Mouse (Mus musculus): ENCODE data around the gene Prkag2. TPM values are rescaled to one million over a fixed set of nuclear protein-coding genes. Genes with fewer than 3 reads are reported as not detected.

The Prkag2 gene
- polyA plus RNA-seq, 1 experiment from 2014 or later: 40.3 TPM

DNA sequence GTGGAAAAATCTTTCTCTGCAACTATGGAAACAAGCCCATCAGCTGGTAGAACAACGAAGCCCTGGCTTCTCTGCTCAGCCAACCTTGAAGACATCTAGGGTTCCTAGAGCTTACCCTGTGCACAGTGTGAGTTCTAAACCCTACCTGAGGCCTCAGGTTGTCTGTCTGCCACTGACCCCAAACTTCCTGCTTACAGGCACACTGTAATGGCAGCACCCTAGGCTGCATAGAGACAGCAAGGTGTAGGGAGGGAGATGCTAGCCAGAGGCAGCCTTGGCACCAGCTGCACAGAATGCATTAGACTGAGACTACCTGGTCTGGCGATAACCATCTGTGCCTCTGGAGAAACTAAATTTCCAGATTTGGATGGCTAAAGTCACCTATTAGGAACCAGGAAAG is 61.6 kb downstream of the Prkag2 start:
- Histone ChIP-seq H3K4me3 (replicated peaks) (no peak overlapping the region), H3K4me2 (no peak overlapping the region), H3K36me3 (no peaks in the 10 kb centered on the region), H3K9me3 (replicated peaks) (no peaks in the 10 kb centered on the region), H3K27me3 (no peaks in the 10 kb centered on the region), H3K9ac (no peak overlapping the region), H3K27ac (0 out of 2 replicates have a peak overlapping the region, but pooled peaks have one; percentile 37), H3K4me1 (0 out of 2 replicates have a peak, but pooled peaks cover 8% of the 10 kb centered on the region)
- ATAC-seq (replicated peaks; ENCODE audit: low FRiP score): no peak
- 77% methylated on average over 2 of the region's 2 CpGs for WGBS

DNA sequence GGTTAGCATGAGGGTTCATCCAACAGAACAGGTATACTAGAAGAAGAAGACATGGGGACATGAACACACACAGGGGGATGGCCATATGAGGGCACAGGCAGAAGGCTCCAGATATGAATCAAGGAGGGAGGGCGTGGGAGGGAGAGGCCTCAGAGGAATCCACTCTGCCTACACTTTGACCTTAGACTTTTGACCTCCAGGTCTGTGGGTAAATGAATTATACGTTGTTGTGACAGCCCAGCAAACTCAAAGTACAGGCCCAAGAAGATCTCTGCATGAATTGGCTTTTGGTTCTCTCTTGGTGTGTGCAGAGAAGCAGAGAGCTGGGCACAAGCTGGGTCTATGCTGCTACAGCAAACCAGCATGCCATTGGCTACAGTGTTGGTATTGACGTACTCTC is 65.1 kb downstream of the Prkag2 start:
- Histone ChIP-seq H3K27me3 (no peaks in the 10 kb centered on the region), H3K4me3 (replicated peaks) (no peak overlapping the region), H3K36me3 (no peaks in the 10 kb centered on the region), H3K27ac (no peak overlapping the region), H3K4me2 (no peak overlapping the region), H3K4me1 (0 out of 2 replicates have a peak, but pooled peaks cover 8% of the 10 kb centered on the region), H3K9me3 (replicated peaks) (no peaks in the 10 kb centered on the region), H3K9ac (no peak overlapping the region)
- 76% methylated on average over 3 of the region's 3 CpGs for WGBS
- ATAC-seq (replicated peaks; ENCODE audit: low FRiP score): no peak

DNA sequence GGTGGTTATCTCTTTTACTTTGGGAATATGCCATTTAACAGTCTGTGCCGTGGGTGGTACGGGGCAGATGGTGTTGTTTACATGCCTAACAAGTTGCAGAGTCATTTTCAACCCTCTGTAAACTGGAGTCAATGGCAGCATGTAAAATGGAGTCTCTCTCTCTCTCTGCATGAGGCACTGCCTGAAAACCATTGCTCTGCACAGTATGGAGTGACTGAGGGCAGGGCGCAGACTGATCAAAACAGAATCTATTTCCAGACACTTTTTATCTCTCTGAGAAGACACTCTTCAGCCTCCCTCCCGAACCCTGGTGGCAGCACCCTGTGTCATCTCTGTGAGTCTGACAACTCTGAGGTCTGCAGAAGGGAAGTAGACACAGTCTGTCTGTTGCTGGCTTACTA is 69.0 kb downstream of the Prkag2 start:
- no peaks in the 10 kb centered on the region for H3K4me1 ChIP-seq
- no peak for ATAC-seq (replicated peaks; ENCODE audit: low FRiP score)
- H3K27ac ChIP-seq: no peak overlapping the region
- no peak overlapping the region for H3K9ac ChIP-seq
- no peak overlapping the region for H3K4me3 ChIP-seq (replicated peaks)
- H3K36me3 ChIP-seq: no peaks in the 10 kb centered on the region
- H3K9me3 ChIP-seq (replicated peaks): no peaks in the 10 kb centered on the region
- WGBS: 75% methylated on average over 4 of the region's 4 CpGs
- no peak overlapping the region for H3K4me2 ChIP-seq
- H3K27me3 ChIP-seq: no peaks in the 10 kb centered on the region

DNA sequence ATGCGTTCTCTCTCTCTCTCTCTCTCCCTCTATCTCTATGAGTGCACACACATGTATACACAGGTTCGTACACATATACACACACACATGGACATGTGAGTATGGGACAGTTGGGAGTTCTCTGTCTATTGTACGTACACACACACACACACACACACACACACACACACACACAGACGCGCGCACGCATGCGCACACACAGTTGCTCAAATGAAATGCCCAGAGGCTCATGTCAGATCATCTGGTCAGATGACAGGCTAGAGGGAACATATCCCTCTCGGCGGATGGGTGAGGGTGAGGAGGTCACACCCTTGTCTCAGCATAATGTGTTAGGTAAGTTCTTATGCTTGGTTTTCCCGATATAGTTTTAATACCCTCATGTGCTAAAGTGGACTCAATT is 69.4 kb downstream of the Prkag2 start:
- 86% methylated on average over 11 of the region's 11 CpGs for WGBS
- Histone ChIP-seq H3K9ac (no peak overlapping the region), H3K27ac (no peak overlapping the region), H3K36me3 (no peaks in the 10 kb centered on the region), H3K27me3 (no peaks in the 10 kb centered on the region), H3K4me1 (0 out of 2 replicates have a peak, but pooled peaks cover under 1% of the 10 kb centered on the region), H3K9me3 (replicated peaks) (no peaks in the 10 kb centered on the region), H3K4me2 (no peak overlapping the region), H3K4me3 (replicated peaks) (no peak overlapping the region)
- ATAC-seq (replicated peaks; ENCODE audit: low FRiP score): no peak

DNA sequence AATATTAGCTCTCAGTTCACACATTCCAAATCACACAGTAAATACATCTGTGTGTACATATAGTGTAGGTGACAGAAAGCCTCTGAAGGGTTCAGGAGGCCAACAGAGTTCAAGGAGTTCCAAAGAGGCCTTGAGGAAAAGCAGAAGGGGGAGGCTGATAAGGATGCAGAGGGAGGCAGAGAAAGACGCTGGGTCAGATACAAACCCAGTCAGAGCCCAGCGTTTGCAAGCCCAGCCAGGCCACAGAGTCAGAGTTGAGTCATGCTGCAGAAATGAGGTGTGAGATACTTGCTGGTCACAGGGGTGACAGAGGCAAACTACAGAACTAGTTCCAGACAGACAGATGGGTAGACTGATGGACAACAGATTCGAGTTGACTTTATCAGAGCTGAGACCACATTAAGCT is 70.2 kb downstream of the Prkag2 start:
- Histone ChIP-seq H3K4me1 (peaks cover 8% of the 10 kb centered on the region), H3K4me3 (replicated peaks) (no peak overlapping the region), H3K9me3 (replicated peaks) (no peaks in the 10 kb centered on the region), H3K27ac (no peak overlapping the region), H3K27me3 (no peaks in the 10 kb centered on the region), H3K36me3 (no peaks in the 10 kb centered on the region), H3K4me2 (no peak overlapping the region), H3K9ac (no peak overlapping the region)
- no peak for ATAC-seq (replicated peaks; ENCODE audit: low FRiP score)
- WGBS: 47% methylated on average over 3 of the region's 3 CpGs

DNA sequence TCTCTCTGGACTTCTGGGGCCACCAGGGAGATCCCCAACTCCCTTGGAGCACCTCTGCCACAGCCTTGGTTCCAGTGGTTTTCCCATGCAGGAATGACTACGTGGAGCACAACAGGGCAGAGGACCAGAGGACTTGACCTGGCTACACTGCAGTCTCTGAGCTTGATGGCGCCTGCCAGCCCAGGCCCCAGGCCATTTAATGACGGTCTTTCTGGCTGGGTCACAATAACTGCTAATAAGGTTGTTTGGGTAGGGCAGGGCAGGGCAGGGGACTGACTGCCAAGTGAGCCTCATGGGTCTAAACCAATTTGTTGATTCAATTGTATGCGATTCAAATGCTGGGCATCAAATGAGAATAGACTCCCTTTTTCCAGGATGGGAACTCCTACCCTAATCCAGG is 72.8 kb downstream of the Prkag2 start:
- Histone ChIP-seq H3K9me3 (replicated peaks) (no peaks in the 10 kb centered on the region), H3K27ac (no peak overlapping the region), H3K4me3 (replicated peaks) (no peak overlapping the region), H3K4me1 (peaks cover 8% of the 10 kb centered on the region), H3K9ac (no peak overlapping the region), H3K4me2 (no peak overlapping the region), H3K36me3 (no peaks in the 10 kb centered on the region), H3K27me3 (no peaks in the 10 kb centered on the region)
- no peak for ATAC-seq (replicated peaks; ENCODE audit: low FRiP score)
- WGBS: 73% methylated on average over 4 of the region's 4 CpGs

DNA sequence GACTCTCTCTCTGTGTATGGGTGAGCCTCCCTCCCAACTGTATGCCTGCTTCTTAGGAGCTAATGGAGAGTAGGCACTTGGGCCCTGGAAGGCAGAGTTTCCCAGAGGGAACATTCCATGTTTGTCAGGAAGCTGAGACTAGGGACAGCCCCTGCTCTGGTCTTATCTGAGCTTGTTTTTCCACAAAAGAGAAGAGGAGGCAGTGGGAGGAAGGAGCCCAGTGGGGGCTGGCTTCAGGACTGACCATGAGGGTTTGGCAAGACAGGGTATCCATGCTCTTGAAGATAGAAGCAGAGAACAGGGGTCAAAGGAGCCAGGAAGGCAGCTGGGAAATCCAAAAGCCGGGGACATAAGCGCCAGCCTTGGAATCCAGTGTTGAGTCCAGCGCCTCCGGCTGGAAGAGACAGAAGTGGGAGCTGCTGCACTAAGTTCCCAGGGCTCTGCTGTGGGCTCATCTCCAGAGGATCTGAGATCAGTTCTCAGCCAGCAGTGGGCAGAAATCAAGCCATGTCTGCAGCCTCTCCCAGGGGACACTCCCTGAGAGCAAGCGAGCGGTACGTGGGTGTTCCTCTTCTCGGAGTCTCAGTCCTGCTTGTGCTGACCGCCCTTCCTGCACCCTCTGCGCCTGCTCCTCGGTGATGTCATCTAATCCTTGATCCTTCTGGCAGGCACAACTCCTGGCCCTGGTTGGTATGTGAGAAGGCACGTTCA is 75.0 kb downstream of the Prkag2 start:
- WGBS: 54% methylated on average over 12 of the region's 12 CpGs
- ATAC-seq (replicated peaks; ENCODE audit: low FRiP score): peak; percentile 58; the same call in 1 of the 2 replicates
- Histone ChIP-seq H3K4me2 (no peak overlapping the region), H3K27ac (no peak overlapping the region), H3K27me3 (no peaks in the 10 kb centered on the region), H3K36me3 (no peaks in the 10 kb centered on the region; the same call in 1 of the 2 replicates), H3K9ac (no peak overlapping the region), H3K4me3 (replicated peaks) (no peak overlapping the region), H3K4me1 (peaks cover 8% of the 10 kb centered on the region), H3K9me3 (replicated peaks) (no peaks in the 10 kb centered on the region)

DNA sequence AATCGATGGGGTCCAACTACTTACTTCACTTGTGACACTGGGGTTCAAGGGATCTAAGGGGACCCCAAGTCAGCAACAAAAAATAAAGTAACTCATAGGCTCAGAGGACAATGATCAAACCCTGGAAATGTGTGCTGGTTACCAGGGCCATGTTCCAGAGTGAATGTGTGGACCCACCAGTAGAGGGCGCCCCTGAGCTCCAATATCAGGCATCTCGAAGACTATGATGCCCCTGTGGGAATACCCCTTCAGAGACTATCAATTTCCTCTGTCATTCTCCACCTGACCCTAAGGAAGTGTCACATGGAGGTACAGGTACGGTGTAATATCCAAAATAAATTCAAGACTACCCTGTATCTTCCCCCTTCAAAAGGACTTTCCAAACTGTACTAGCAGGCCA is 77.5 kb downstream of the Prkag2 start:
- no peak overlapping the region for H3K9ac ChIP-seq
- H3K4me1 ChIP-seq: peaks cover 8% of the 10 kb centered on the region
- H3K27ac ChIP-seq: no peak overlapping the region
- no peaks in the 10 kb centered on the region for H3K27me3 ChIP-seq
- H3K4me2 ChIP-seq: no peak overlapping the region
- H3K36me3 ChIP-seq: no peaks in the 10 kb centered on the region; the same call in 1 of the 2 replicates
- ATAC-seq (replicated peaks; ENCODE audit: low FRiP score): no peak
- no peaks in the 10 kb centered on the region for H3K9me3 ChIP-seq (replicated peaks)
- H3K4me3 ChIP-seq (replicated peaks): no peak overlapping the region
- 48% methylated on average over 4 of the region's 4 CpGs for whole genome bisulfite sequencing

DNA sequence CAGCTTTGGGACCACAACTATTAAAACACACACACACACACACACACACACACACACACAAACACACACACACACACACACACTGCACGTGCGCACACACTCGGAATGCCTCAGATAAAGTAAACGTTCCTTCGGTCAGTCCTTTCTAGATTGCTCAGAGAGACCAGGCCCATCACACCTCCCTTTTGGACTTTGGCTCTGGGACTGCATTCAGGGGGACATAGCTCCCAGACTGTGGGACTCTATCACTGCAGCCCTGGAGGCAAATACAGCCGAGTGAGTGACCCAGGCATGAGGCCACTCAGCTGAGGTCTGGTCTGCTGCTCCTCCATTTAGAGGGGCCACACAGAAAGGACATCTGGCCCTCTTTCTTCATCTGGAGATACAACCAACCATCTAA is 81.2 kb downstream of the Prkag2 start:
- 83% methylated on average over 6 of the region's 6 CpGs for WGBS

DNA sequence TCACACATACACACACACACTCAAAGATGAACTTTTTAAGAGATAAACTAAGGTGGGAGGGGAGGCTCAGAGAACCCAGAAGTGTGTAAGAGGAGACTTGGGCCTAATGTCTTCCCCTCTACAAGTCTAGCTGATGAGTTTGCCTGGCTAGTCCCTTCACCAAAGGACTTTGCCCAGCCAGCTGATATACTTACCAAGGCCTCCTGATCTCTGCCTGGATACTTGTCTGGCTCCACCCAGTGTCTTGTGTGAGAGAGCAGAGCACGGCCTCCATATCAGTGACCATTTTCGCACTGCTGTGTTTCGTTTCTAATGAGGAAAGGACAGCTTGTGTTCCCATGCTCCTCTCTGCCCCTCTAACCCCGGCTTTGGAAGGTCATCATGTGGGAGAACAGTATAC is 88.3 kb downstream of the Prkag2 start:
- WGBS: 80% methylated on average over 4 of the region's 4 CpGs
- Histone ChIP-seq H3K36me3 (no peaks in the 10 kb centered on the region), H3K4me3 (replicated peaks) (no peak overlapping the region), H3K4me1 (peaks cover 31% of the 10 kb centered on the region), H3K9me3 (replicated peaks) (no peaks in the 10 kb centered on the region), H3K9ac (no peak overlapping the region), H3K27ac (no peak overlapping the region), H3K27me3 (no peaks in the 10 kb centered on the region), H3K4me2 (no peak overlapping the region)
- ATAC-seq (replicated peaks; ENCODE audit: low FRiP score): no peak

More for the DNA sequence above, 81.2 kb downstream of the Prkag2 start:
- Histone ChIP-seq H3K27me3 (no peaks in the 10 kb centered on the region), H3K27ac (no peak overlapping the region), H3K9me3 (replicated peaks) (no peaks in the 10 kb centered on the region), H3K4me1 (no peaks in the 10 kb centered on the region), H3K9ac (no peak overlapping the region), H3K36me3 (no peaks in the 10 kb centered on the region; the same call in 1 of the 2 replicates), H3K4me2 (no peak overlapping the region), H3K4me3 (replicated peaks) (no peak overlapping the region)
- no peak for ATAC-seq (replicated peaks; ENCODE audit: low FRiP score)

DNA sequence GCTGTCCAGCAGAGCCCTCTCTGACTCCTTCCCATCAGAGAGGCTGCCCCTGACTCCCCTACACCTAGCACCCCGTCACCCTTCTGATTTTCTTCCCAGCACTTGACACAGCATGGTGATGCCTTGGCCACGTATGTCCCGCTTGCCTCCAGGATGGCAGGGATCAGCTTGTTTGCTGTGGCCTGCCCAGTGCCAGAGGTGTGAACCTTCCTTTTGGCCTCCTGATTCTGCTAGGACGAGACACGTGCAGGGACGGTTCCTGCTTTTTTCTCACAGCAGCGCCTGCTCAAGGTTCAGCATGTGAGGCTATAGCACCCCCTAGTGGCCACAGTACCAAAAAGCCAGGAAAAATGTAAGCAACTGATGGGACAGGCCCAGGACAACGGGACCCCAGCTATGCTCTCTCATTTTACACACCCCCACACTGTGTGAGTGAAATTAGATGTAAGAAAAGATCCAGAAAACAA is 89.4 kb downstream of the Prkag2 start:
- peak overlapping the region; percentile 56 for H3K4me2 ChIP-seq
- H3K4me3 ChIP-seq (replicated peaks): no peak overlapping the region
- H3K9me3 ChIP-seq (replicated peaks): no peaks in the 10 kb centered on the region
- H3K4me1 ChIP-seq: peaks cover 34% of the 10 kb centered on the region
- WGBS: 4% methylated on average over 8 of the region's 8 CpGs
- H3K36me3 ChIP-seq: no peaks in the 10 kb centered on the region
- no peak overlapping the region; the same call in 1 of the 2 replicates for H3K9ac ChIP-seq
- peak; percentile 55 for ATAC-seq (replicated peaks; ENCODE audit: low FRiP score)
- no peaks in the 10 kb centered on the region for H3K27me3 ChIP-seq
- no peak overlapping the region for H3K27ac ChIP-seq

DNA sequence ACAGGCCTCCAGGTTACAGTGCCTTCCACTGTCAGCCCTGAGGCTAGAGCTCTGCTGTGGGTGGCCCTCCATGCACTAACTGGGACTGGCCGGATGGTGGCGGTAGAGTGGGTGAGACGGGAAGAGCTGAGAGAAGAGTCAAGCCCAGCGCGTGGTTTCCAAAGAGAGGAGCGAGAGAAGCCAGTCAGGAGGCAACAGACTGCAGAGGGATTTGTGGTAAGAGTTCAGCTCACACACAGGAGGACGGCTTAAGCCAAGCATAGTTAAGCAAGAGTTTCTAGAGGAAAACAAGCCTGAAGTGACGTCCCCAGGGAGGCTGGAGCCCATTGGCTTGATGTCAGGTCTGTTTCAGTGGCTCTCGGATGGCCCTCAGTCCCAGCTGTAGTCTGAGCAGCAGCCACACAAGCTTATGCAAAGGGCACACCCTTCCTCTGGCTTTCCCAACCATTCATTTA is 90.0 kb downstream of the Prkag2 start:
- peak; percentile 72 for ATAC-seq (replicated peaks; ENCODE audit: low FRiP score)
- 4% methylated on average over 9 of the region's 9 CpGs for WGBS
- Histone ChIP-seq H3K4me1 (peaks cover 35% of the 10 kb centered on the region), H3K9me3 (replicated peaks) (no peaks in the 10 kb centered on the region), H3K27me3 (no peaks in the 10 kb centered on the region), H3K36me3 (no peaks in the 10 kb centered on the region), H3K9ac (no peak overlapping the region; the same call in 1 of the 2 replicates), H3K4me3 (replicated peaks) (peak overlapping the region; percentile 23; the same call in 1 of the 2 replicates), H3K27ac (no peak overlapping the region), H3K4me2 (peak overlapping the region; percentile 56)
